Mouse (Mus musculus) induced T-regulatory cell, adult 2 months (primary cell): ENCODE measurements at regions not wholly inside any gene's neighbourhood (a gene's known extent, or its start where the extent isn't known, plus 50 kb on each side); places are given as distances from the start of the nearest gene placed in this dataset.

ENCODE experiments used
- DNase-seq: peaks from one replicate; pipeline ENCODE4 v3.0.0-alpha.2; 2012; ENCODE audit warnings: low read depth

DNA sequence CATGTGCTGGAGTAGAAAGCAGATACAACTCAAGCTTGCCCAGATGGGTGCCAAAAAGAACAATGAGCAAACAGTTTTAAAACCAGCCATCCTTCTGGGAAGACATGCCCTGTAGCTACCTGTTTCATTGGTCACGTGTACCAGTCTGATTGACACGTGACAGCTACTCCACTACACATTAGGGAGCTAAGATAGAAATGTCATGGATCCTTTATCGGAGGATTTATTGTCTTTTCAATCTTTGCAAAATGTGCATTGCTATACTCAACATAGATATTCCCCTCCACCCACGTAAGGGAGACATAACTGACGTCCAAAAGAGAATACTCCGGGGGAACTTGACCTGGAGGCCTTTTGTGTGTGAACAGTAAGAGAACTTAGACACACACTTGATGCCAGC is 171.1 kb upstream of the Cited2 start:
- DNase-seq: no peak

DNA sequence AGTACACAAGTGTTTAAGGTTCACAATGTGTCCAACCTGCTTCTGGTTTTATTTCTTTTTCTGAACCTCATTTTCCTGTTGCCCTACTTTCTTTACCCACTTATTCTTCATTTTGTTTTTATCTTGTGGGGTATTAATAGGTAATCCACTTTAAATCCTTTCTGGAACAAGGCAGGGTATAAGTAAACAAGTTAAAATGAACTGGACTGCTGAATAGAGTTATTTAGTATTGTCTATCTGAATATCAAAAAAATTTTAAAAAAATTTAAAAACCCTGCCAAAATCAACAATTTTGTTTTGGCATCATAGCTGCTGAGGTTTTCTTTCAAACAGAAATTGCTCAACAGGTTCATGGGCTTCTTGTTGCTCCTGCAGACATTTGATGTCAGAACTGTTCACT is 170.7 kb upstream of the Cited2 start:
- no peak for DNase-seq

DNA sequence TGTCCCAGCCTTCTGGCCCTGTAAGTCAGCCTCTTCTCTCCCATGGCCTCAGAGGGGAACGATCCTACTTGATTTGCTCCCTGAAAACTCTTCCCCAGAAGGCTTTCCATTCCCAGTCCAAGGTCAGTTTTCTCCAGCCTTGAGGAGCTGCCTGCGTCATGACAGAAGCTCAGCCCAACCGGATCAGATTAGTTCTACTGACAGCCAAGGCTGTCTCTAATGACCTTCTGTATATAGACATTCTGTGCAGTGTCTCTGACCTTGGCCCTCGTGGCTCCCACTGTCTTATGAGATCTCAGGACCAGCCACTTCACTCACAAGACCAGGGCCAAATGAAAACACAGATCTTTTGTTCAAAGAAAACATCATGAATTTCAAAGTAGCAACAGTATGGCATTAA is 166.6 kb upstream of the Cited2 start:
- no peak for DNase-seq

DNA sequence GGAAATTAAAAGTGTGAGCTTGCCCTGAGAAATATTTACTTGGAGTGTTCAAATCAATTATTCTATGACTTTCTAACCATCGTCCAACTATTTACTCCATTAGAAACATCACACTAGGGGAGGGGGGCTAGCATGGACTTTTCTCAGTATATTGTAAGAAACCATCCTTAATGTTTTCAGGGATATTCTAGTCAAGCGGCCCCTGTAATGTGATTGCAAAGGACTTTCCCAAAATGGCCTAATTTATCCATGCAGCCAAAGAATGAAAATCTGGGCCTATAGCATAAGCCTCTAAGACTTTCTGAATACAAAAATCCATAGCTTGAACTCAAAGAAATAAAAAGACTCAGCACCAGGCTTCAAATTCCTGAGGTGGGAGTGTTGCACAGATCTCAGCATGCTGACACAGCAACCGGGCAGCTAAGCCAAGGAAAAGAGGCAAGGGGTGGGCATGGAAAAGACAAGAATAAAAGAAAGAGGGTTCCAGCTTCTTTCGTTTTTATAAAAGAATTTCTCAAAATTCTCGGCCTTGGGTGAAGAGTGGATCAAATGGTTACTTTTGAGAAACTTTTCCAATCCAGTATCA is 163.6 kb upstream of the Cited2 start:
- DNase-seq: no peak

DNA sequence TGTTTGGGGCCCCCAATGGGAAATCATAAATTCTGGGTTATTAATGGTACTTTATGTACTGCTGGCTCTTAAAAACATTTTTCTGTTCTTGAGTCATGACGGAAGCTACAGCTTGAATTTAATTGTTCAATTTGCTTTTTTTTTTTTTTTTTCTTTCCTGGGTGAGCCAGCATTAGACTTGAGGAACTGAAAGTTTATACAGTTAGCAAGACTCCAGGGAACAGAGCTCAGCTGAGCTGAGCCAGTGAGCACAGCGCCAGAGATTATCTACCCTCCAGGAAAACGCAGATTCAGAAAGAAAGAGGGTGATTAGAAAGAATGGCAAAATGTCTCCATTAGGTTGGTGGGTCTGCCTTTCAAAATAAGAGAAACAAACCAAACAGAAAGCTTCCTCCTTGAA is 163.0 kb upstream of the Cited2 start:
- DNase-seq: no peak

DNA sequence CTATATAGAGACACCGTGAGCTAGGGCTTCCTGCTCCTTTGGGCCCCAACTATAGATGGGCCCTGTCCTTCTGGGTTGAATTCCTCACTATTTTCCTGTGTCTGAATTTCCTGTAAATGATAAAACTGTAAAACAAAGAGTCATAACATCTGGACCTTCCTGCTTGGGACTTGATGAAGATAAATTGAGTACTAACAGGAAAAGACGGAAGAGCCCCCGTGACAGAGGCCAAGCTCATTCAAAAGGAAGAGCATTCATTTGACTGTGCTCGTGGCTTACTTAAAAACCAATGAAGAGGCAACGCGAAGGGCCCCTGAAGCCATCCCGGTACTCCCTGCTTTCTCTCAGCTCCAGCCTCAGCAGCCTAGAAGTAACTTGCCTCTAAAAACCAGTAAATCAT is 161.6 kb upstream of the Cited2 start:
- DNase-seq: no peak

DNA sequence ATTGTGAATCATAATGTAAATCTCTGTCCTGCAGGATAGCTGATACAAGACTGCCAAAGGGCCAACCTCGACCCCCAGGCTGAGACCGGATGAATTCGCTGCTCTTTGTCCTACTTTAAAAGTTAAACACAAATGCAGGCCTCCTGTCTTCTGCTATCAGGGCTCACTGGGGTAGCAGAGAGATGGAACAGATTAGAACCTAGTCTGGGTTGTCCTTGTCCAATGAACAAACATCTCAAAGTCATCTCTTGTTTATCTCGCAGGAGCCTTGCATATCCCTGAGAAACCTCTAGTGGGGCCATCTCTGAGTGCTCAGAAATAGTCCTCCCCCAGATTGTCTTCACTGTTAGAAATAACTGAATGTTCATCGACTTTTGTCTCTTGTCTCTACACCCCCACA is 161.0 kb upstream of the Cited2 start:
- no peak for DNase-seq

DNA sequence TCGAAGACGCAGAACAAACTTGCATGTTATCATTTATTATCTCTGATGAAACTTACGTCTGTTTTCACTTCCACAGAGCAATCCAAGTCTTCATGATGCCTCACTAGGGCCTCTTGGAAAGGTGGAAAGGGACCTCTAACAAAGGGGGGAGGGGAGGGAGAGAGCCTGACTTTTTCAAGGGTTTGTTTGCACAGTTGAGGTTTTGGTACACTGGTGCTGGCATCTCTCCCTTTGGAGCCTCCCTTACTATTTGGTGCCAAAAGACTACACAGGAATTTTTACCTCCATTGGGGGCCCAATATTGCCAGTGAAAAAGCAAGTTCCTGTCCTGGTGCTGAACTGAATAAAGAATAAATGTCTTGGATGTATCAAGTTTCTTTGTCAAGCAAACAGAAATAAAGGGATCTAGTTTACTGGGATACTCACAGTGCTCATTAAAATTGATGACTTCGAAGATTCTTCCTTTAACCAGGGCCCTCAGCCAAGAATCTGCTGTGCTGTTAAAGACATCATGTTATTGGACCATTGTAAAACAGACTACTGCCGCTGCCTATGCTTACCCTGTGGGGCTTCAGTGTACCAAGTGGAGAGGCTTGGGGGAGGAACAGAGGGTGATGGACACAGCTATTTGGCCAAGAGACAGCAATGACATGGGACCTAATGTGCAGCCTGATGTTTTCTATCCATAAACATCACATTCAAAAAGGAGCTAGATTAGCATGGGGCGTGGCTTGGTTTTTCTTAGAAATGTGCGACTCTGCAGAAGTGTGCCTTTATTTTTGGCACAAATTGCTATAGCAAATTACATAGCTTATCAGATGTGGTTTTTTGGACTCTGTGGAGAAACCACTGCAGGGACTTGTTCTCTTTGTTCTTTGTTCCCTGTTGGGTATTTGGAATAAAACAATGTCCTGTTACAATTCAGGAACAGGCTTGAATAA is 160.3 kb upstream of the Cited2 start:
- DNase-seq: peak; percentile 27

DNA sequence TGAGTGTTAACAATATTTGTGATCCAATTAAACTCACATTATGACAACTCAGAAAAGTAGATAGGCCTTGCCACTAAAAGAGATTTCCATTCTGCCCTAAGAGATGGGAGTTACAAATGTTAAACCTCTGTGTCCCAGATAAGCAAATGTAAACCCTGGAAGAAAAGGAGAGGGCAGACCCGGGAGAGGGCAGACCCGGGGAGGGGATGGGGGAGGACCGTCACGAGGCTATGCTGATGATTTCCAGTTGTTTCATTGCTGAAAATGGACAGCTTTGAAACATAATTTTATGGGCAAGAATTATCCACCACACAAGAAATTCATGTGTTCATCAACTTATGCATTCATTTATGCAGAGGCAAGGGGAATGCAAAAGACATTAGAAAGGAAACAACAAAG is 159.7 kb upstream of the Cited2 start:
- no peak for DNase-seq

DNA sequence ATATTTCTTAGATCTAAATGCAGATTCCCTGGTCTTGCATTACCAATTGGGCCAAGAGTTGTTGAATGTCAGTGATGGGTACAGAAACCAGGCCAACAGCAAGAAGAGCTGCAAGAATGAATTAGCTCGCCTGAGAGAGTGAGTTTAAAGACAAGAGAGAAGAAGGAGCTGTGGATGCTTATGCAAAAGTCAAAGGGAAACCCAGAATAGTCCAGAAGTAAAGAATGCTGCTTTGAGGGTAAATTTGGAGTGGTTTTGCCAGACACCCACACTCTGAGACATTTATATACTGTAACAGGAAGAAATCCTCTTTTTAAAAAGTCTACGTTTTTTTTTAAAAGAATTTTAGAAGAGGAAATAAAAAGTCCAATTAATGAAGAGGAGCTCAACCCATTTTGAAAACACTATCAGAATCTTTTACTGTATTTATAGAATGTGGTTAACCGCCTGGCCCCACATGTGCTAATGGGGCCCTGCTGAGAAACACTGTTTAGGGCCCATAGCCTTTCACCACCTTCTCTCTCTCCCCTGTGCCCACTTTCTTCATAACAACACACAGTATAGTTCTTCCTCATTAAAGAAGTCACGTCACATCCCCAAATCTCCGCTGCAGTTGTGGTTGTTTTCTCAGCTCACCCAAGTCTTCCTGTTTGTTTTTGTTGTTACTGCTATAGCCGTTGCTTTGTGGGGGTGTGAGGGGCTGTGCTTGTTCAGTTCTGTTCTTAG is 158.0 kb upstream of the Cited2 start:
- DNase-seq: peak; percentile 77

DNA sequence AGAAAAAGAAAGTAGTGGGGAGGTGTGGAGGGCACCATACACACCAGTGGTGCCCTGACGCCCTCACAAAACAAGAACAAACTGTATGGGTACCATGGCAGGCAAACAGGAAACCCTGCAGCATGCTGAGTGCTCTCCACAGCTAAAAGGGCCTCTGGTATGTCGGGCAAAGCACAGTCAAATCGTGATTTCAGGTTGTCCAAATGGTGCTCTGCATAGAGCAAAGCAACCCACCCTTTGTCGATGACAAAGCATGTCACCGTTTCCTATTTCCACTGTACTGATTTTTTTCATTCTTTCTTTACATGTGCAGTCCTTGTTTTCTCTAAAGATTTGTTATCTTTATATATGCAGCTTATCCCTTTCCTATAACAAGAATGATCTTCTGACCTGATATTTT is 156.0 kb upstream of the Cited2 start:
- DNase-seq: peak; percentile 73

DNA sequence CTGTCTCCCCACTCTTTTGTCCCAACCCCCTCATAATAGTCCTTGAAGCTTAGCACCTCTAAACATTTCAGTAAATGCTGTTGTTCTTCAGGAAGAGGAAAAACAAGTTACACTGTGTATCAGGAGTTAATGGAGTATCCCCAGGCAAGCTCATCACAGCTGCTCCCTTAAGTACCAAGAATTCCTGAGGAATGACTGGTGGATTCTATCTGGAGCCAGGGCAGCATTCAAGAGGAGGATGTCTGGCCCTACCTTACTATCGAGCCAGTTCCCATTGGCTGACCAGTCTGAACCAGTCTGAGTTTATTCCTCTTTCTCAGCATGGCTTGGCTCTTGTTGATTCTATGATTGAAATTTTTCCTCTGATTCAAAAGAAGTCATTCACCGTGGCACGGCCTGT is 155.4 kb upstream of the Cited2 start:
- no peak for DNase-seq

DNA sequence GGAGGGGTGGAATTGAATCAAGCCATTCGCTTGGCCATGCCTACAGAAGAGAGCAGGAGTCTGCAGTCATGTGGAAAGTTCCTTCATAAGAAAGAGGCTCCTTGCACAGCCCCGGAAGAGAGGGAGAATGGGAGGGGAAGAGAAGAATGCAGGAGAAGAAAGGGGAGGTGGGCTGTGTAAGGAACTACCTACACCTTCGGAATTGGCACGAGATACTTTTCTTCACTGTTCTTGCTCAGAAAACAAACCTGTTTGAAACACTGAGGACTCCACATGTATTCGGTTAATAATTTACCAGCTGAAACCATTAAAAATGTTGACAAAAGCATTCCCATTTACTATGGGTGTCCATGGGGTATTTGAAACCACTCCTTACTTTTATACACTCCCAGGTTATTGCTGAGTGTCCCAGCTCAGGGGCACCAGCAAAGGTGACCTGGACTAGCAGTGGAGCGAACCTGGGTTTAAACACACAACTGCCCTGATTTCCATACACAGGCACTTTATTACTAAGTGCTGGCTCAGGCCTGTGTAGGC is 153.4 kb upstream of the Cited2 start:
- DNase-seq: no peak

DNA sequence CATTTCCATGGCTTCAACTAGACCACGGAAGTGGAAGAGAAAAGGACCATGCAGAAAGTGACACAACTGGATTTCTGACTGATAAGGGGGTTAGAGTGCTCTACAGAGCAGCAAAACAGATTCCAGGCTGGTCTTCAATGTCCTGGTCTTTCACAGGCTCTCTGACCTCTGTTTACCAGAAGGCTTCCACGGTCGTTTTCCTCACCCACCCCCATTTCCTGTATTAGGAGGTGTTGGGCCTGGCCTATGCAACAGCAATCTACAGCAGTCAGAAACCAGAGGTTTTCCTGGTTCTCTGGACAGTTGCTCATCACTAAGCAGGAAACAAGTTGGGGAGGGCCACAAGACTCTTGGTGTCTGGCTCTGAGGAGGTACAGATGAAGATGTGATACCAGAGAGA is 148.1 kb upstream of the Cited2 start:
- peak; percentile 22 for DNase-seq

DNA sequence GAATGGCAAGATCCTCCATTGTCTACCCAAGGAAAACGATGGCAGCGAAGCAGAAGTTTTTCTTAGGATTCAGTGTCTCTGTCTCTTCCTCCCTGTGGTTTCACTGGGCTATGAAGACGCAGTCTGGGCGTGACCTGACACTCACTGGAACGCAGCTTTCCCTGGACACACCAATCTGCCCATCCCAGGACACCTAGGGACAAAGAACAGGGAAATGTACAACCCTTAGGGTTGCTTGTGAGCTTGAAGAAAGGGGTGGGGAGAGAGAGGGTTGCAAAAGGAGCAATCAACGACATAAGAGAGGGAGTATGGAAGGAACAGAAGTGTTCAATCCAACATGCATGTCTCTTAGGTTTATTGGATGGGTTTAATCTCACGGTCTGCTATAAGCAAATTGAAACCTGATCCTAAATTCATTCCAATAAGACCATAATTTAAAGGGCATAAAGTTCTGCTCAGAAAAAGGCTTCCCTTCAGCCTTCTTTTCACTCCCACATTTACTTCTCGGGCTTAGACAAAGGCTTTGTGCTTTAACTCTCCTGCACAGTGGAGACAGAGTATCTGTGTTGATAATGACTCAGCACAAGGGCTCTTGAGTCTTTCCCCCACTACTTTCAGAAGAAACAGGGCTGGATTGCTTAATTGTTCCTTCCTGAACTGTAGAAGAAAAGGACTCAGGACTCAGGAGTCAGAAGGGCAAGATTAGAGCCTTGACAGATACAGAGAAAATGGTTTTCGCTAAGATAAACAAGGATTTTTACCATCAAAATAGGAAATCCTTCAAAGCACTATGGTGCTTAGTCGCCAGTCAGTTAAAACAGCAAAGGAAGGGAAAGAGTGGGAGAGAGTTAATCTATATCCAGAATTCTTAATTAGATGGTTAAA is 147.3 kb upstream of the Cited2 start:
- no peak for DNase-seq

DNA sequence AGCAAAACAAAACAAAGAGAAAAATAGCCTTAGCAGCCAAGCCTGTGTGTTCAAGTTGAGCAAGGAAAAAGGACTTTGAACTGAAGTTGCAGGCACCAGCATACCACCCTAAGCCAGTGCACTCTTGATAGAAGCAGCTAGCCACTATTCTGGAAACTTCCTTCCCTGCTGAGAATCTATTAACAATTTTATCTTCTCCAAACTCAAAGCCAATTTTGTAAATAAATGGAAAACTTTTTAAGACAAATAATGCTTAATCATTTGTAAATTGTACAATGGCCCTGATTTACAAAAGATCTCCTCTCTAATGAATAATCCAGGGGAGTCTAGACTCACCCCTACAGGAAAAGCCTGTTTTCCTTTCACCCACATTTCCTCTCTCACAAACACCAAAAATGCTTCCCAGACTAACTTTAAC is 146.7 kb upstream of the Cited2 start:
- no peak for DNase-seq

DNA sequence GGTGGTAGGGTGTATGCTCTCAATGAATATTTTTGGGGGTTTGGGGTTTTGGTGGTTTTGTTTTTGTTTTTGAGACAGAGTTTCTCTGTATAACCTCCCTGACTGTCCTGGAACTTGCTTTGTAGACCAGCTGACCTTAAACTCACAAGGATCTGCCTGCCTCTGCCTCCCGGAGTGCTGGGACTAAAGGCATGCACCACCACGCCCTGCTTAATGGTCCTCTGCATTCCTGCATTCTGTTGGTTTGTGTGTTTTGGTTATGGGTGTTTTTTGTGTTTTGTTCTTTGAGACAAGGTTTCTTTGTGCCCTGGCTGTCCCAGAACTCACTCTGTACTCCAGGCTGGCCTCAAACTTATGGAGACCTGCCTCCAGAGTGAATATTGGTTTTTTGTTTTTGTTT is 143.6 kb upstream of the Cited2 start:
- DNase-seq: no peak

DNA sequence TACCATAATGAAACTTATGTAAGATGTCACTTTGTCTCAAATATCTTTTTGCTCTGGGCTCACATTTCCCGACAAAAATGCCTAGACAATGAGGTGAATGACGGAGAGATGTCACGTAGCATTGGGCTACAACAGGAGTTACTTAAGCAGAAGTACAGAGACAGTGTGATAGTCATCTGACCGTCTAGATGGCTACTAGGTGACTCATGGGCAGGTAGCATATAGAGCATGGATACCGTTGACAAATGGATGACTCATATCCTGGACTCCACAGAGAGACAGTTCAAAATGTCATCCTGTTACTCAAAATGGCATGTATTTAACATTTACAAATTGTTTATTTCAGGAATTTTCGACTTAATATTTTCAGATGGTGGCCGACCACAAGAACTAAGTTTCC is 138.2 kb upstream of the Cited2 start:
- no peak for DNase-seq

DNA sequence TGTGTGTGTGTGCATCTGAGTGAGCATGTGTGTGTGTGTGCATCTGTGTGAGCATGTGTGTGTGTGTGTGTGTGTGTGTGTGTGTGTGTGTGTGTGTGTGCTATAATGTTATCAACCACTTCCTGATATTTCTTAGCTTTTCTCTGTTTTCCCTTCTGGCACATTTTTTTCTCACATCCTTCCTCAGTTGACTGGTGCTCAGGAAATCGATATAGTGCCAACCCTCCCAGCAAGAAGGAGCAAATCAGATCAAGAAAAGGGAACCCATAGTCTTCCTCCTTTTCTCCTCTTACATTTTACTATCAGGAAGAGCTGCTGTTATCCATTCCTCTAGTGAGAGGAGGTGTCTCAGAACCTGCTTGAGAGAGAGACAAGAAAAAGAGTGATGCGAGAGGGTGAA is 136.1 kb upstream of the Cited2 start:
- DNase-seq: no peak

DNA sequence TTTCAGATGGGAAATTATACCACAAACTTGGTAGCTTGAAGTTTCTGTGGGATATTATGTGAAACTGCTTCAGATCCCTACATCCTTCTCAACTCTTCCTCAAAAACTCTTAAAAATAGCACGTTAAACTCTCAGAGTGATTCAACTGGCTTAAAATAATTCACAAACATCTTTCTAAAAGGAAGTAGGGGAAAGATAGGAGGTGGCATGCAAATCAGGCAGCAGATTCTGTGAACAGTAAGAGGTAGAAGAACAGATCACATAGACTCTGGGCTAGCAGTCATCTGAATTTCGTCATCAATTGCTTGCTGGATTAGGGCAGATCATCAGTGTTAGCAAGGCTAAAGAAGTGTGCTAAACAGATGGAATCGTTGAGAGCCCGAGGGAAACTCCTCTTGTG is 133.9 kb upstream of the Cited2 start:
- no peak for DNase-seq

DNA sequence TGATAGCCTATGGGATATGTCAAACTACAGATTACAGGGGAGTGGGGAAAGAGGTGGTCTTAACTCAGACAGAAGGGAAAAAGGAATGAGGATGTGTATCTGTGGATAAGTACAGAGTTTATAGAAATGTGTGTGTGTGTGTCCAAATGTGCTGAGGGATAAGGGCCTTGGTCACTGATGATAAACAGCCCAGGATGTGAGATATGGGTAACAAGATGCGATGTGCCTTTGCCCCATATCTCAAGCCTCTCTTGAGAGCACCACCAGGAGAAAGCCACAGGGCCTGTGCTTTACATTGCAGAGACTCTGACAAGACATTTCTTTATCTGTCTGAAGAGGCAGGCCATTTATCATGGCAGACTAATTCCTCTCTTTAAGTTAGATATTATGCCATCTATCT is 132.8 kb upstream of the Cited2 start:
- DNase-seq: no peak

DNA sequence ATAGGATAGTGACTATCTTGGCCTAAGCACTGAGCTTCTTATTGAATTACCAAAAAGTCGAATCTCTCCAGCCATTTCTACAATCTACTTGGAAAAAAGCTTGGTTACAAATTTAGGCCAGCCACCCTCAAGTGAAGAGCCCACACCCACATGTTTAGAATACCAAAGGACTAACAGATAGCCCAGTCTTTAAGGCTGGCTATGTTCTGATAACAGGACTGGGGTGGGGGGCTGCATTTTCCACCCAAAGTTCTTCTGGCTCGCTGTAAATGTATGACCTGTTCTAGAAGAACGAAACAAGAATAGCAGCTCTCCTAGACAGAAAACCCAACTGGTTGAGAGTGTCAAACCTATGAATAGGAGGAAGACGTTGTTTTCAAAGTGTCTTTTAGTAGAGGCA is 130.6 kb upstream of the Cited2 start:
- DNase-seq: no peak
